Mouse (Mus musculus): ENCODE results near the gene Klk11.

Gene Klk11

GRCm38 (mm10) chr7:43797333-43797769 lies 22.9 kb downstream of the Klk11 start, which contains the start of gene Klk8:
Klk8 (plus strand) TSS chr7:43797577.
- DNase-seq = peak; percentile 51 to 60

DNA sequence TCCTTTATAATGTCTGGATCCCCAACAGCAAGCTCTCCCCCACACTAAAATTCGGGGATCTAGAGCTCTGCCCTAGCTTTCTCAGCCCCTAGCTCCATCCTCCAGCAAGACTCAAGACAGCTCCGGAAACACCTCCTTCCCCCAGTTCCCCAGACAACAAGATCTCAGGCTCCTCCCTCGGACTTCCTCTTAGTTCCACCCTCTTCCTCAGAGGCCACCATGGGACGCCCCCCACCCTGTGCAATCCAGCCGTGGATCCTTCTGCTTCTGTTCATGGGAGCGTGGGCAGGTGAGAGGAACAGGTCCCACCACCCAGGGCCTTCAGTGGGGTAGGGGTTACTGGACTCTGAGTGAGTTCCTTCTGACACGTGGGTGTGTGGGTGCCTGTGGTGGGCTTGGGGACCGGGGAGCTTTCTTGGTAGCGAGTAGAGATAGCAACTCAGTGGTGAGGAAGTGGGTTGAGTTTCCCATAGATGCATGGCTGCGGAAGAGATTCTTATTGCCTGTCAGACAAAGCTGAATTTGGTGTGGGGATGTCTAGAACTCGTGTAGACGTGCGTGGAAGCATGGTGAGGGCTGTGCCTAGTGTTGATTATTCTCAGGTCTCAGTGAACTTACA lies 23.5 kb downstream of the Klk11 start:
- peak; percentile 48 to 54 for DNase-seq

GRCm38 (mm10) chr7:43799876-43800275 lies 25.5 kb downstream of the Klk11 start:
- DNase-seq = no peak

DNA sequence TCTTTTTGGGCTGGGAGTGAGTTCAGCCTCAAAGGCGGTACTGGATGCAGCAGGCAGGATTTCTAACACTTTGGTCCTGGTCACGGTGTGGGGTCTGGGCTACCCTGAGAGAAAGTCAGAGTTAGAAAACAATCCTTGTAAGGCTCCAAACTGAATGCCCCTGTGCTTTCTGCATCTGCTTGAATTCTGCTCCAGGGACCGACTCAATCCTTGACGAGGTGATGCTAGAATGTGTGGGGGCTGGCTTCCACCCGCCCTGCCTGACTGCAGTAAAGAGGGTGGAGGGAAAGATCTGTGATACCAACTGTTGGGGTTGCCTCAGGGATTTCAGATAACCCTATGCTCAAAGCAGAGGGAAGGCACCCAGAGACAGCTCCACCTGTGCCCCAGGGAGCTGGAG lies 36.6 kb downstream of the Klk11 start, which contains the start of gene Klk7:
Gene Klk7, plus strand, starts transcription at position 301 of the 400 bp plus-strand sequence.
- no peak for DNase-seq

GRCm38 (mm10) chr7:43815211-43815610 lies 40.8 kb downstream of the Klk11 start:
- no peak for DNase-seq

DNA sequence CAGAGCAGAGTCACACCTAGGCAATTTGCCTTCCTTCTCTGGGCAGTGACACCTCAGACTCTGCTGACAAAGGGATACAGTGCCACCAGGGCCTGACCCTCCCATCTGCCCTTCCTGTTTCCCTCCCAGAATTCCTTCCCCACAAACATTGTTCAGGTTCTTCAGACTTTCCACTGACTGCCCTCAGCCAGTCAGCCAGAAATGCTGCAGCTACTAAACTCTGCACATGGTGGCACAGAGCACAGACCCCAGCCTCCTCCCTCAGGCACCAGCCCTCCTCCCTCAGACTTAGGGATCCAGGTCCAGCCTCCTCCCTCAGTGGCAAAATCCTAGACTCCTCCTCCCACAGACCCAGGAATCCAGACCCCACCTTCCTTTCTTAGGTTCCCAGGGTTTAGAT lies 42.3 kb downstream of the Klk11 start:
- no peak for DNase-seq

DNA sequence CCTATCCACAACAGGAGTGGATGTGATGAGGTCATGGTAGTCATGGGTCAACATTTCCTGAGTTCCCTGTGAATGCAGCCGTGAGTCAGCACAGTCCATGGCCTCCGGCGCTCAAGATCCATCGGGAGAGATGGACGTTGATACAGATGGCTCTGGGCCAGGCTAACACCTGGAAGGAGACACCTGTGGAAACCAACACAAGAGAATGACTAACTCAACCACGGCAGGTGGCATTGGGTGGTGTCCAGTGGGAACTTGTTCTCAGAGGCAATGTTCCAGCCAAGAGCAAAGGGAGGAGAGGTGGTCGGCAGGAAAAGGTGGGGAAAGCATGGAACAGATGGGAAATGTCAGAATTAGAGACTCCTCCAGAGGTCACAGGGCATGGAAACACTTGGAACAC lies 47.2 kb downstream of the Klk11 start:
- no peak for DNase-seq

- DNase-seq = no peak
These were observed 49.8 kb downstream of the Klk11 start, which contains the start of gene Klk6 for GRCm38 (mm10) chr7:43824199-43824598. Klk6 (plus strand) TSS chr7:43824499.

GRCm38 (mm10) chr7:43826056-43826455 lies 51.7 kb downstream of the Klk11 start:
- DNase-seq = no peak

DNA sequence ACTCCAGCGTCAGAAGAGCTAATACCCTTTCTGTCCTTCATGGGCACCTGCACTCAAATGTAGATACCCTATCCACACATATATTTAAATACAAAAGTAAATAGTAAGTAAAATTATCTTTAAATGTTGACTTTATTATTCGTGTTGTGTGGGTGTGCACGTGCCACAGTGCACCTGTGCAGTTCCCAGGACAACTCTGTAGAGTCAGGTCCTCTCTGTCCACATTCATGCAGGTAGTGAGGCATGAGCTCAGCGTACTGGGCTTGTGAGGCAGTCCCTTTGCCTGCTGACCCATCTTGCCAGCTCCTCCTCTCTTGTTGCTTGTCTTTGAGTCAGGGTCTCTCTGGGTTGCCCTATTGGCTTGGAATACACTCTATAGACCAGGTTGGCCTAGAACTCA lies 53.3 kb downstream of the Klk11 start:
- no peak for DNase-seq
